Mouse (Mus musculus) CD8-positive naive resting alpha-beta T cell, adult 2 months (primary cell): ENCODE data around the gene Sspo.

Experiments used
- DNase-seq, 2 experiments: peaks; one replicate each; pipeline ENCODE4 v3.0.0; 2022; ENCODE audit warnings: low read depth in 2 of 2, low spot score in 2 of 2

The Sspo gene

GRCm38 (mm10) chr6:48538841-48539737 is 91.1 kb downstream of the Sspo start:
- peak; percentile 65 to 75 for DNase-seq

GRCm38 (mm10) chr6:48539860-48540259 is 91.8 kb downstream of the Sspo start:
- DNase-seq, result no peak

- DNase-seq, result no peak
These were observed 92.7 kb downstream of the Sspo start for GRCm38 (mm10) chr6:48540721-48541120.

- no peak for DNase-seq
These were observed 93.8 kb downstream of the Sspo start for GRCm38 (mm10) chr6:48541560-48542450.

GRCm38 (mm10) chr6:48542631-48543030 is 94.6 kb downstream of the Sspo start:
- no peak for DNase-seq

- no peak for DNase-seq
These were observed 97.2 kb downstream of the Sspo start for GRCm38 (mm10) chr6:48545251-48545650.

GRCm38 (mm10) chr6:48546271-48546670 is 98.2 kb downstream of the Sspo start:
- DNase-seq, result peak; percentile 35 to 39

GRCm38 (mm10) chr6:48546858-48547257 is 98.8 kb downstream of the Sspo start:
- DNase-seq, result no peak

- no peak for DNase-seq
These were observed 100.3 kb downstream of the Sspo start for GRCm38 (mm10) chr6:48548314-48548713.
